Mouse (Mus musculus) neural tube, embryonic 14.5 days (tissue): ENCODE measurements around the gene Gm49027. TPM values are rescaled to one million over a fixed set of nuclear protein-coding genes. Genes with fewer than 3 reads are reported as not detected.

Experiments used
- ATAC-seq: fragments of 200-750 bp; cut with Nextera tagmentation; 2 replicates; pipeline ENCODE4 v1.8.0; 2017; ENCODE audit warnings: low read depth, mild to moderate bottlenecking, moderate TSS enrichment, moderate library complexity
- H3K27ac ChIP-seq: fragments of 300-500 bp; sonication (generic); 2 replicates; pipeline ENCODE4 v1.5.1; 2014; ENCODE audit warnings: low read depth, mild to moderate bottlenecking, control low read depth, low read length, moderate library complexity, mixed read lengths
- H3K27me3 ChIP-seq: fragments of 300-500 bp; sonication (generic); 2 replicates; pipeline ENCODE4 v1.6.1; 2014; ENCODE audit warnings: low read length; ENCODE audit not compliant: control insufficient read depth, insufficient read depth
- H3K36me3 ChIP-seq: fragments of 300-500 bp; sonication (generic); 2 replicates; pipeline ENCODE4 v1.6.1; 2014; ENCODE audit warnings: low read length, mixed read lengths; ENCODE audit not compliant: control insufficient read depth, insufficient read depth
- H3K4me1 ChIP-seq: fragments of 300-500 bp; sonication (generic); 2 replicates; pipeline ENCODE4 v1.6.1; 2014; ENCODE audit warnings: low read length; ENCODE audit not compliant: control insufficient read depth, insufficient read depth
- H3K4me2 ChIP-seq: fragments of 300-500 bp; sonication (generic); 2 replicates; pipeline ENCODE4 v1.6.1; 2014; ENCODE audit warnings: mild to moderate bottlenecking, low read depth, low read length, control low read depth
- H3K4me3 ChIP-seq: fragments of 300-500 bp; sonication (generic); 2 replicates; pipeline ENCODE4 v1.5.1; 2014; ENCODE audit warnings: low read depth, low read length, control low read depth, mixed read lengths
- H3K9ac ChIP-seq: fragments of 300-500 bp; sonication (generic); replicated peaks from 2 replicates; pipeline ENCODE4 v1.6.1; 2014; ENCODE audit warnings: low read depth, mild to moderate bottlenecking, control low read depth, low read length, mixed read lengths
- H3K9me3 ChIP-seq: fragments of 300-500 bp; sonication (generic); 2 replicates; pipeline ENCODE4 v1.6.1; 2016; ENCODE audit warnings: low read length; ENCODE audit not compliant: control insufficient read depth
- whole genome bisulfite sequencing: fragments of 180-500 bp; shearing (Covaris S2); extraction: QIAGEN DNeasy Blood & Tissue Kit; methylation state at CpG from one replicate; pipeline ENCODE4 v1.1.7; 2014; 5-methylcytosine and 5-hydroxymethylcytosine counted together
- microRNA-seq: library from miRNA; unstranded; fragments of <30 nt; microRNA quantifications from one replicate; pipeline ENCODE4, GENCODE M21; 2016
- polyA plus RNA-seq: library from polyadenylated mRNA; unstranded; fragments of >200 nt; fragmentation: Nextera tagmentation; extraction: Ambion mirVana; gene quantifications from 2 replicates; pipeline ENCODE4 v1.2.1, GENCODE M21; 2014

Gene Gm49027
- polyA plus RNA-seq, 1 experiment from 2014 or later = 0.17 TPM

GRCm38 (mm10) chr5:123487659-123488395 is 37.5 kb downstream of the Gm49027 start:
- Histone ChIP-seq H3K9ac (no peak overlapping the region), H3K27me3 (no peaks in the 10 kb centered on the region), H3K4me3 (no peak overlapping the region), H3K4me2 (no peak overlapping the region), H3K36me3 (no peaks in the 10 kb centered on the region), H3K9me3 (no peaks in the 10 kb centered on the region), H3K27ac (no peak overlapping the region), H3K4me1 (0 out of 2 replicates have a peak, but pooled peaks cover 5% of the 10 kb centered on the region)
- ATAC-seq = no peak
- WGBS = 87% methylated on average over 11 of the region's 11 CpGs

- no peaks in the 10 kb centered on the region for H3K27me3 ChIP-seq
- 63% methylated on average over 5 of the region's 5 CpGs for WGBS
- H3K36me3 ChIP-seq = no peaks in the 10 kb centered on the region
- no peak for ATAC-seq
- H3K27ac ChIP-seq = no peak overlapping the region
- no peaks in the 10 kb centered on the region for H3K9me3 ChIP-seq
- H3K4me2 ChIP-seq = no peak overlapping the region
- H3K9ac ChIP-seq = no peak overlapping the region
- H3K4me3 ChIP-seq = no peak overlapping the region
- H3K4me1 ChIP-seq = no peaks in the 10 kb centered on the region
Measured at GRCm38 (mm10) chr5:123473817-123474216, 51.5 kb downstream of the Gm49027 start.

- no peak for ATAC-seq
- no peak overlapping the region for H3K4me3 ChIP-seq
- WGBS = 58% methylated on average over 10 of the region's 10 CpGs
- no peaks in the 10 kb centered on the region for H3K9me3 ChIP-seq
- H3K36me3 ChIP-seq = no peaks in the 10 kb centered on the region
- H3K4me1 ChIP-seq = no peaks in the 10 kb centered on the region
- no peaks in the 10 kb centered on the region for H3K27me3 ChIP-seq
- no peak overlapping the region for H3K9ac ChIP-seq
- H3K27ac ChIP-seq = no peak overlapping the region
- no peak overlapping the region for H3K4me2 ChIP-seq
Measured at GRCm38 (mm10) chr5:123470784-123471400, 54.4 kb downstream of the Gm49027 start.

GRCm38 (mm10) chr5:123464638-123465037 is 60.6 kb downstream of the Gm49027 start:
- Histone ChIP-seq H3K4me2 (no peak overlapping the region), H3K4me3 (no peak overlapping the region), H3K4me1 (no peaks in the 10 kb centered on the region), H3K9me3 (no peaks in the 10 kb centered on the region), H3K27me3 (no peaks in the 10 kb centered on the region), H3K36me3 (no peaks in the 10 kb centered on the region), H3K27ac (no peak overlapping the region), H3K9ac (no peak overlapping the region)
- no peak for ATAC-seq
- 73% methylated on average over 1 of the region's 1 CpGs for WGBS

Small RNA genes within 50 kb of the gene (microRNA-seq; reads per million reads assigned to microRNA genes)
- gene Mir7647 = 0.85 reads per million

Other genes with a start within 250 kb of the Gm49027 start
- 38.7 and 40.8 TPM in 2 replicates for gene Bcl7a, start 181.7 kb downstream of the Gm49027 start, polyA plus RNA-seq
- gene Mlxip, start 130.7 kb downstream of the Gm49027 start, polyA plus RNA-seq = 24.4 and 26.7 TPM in 2 replicates
- 0.13 and 0.44 TPM in 2 replicates for gene Lrrc43, start 36.2 kb downstream of the Gm49027 start, polyA plus RNA-seq
- gene Il31, start 36.0 kb downstream of the Gm49027 start, polyA plus RNA-seq = not detected in 2 replicates
- 0.79 and 1.3 TPM in 2 replicates for gene B3gnt4, start 15.0 kb downstream of the Gm49027 start, polyA plus RNA-seq
- 111 and 113 TPM in 2 replicates for gene Diablo, start 1.3 kb downstream of the Gm49027 start, polyA plus RNA-seq
- gene Vps33a, start 47.5 kb upstream of the Gm49027 start, polyA plus RNA-seq = 47.3 and 50.8 TPM in 2 replicates
- 85.2 and 87.0 TPM in 2 replicates for gene Clip1, start 159.1 kb upstream of the Gm49027 start, polyA plus RNA-seq
- 72.5 and 80.6 TPM in 2 replicates for gene Zcchc8, start 195.6 kb upstream of the Gm49027 start, polyA plus RNA-seq
- gene Rsrc2, start 223.9 kb upstream of the Gm49027 start, polyA plus RNA-seq = 135 and 140 TPM in 2 replicates
- 4.3 and 5.2 TPM in 2 replicates for gene Kntc1, start 224.2 kb upstream of the Gm49027 start, polyA plus RNA-seq